Mouse (Mus musculus): ENCODE measurements around the gene Ralgapa1.

DNA sequence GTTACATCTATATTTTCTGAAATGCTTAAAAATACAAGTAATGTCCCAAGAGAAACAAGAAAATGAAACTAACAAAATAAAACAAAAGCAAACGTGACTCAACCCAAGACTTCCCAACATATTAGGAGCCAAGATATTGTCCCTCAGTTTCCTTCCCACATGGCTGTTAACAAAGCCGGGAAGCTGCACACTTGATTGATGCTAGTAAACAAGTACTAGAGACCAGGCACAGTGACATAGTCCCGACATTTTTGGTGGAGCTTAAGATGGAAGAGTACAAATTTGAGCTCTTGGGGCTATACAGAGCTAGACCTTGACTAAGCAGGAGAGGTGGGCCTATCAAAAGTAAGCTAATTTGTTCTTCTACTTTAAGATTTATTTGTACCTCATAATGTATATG lies 23.9 kb downstream of the Ralgapa1 start:
- TF ChIP-seq CTCF (IDR thresholded peaks at IDR 0.05; ENCODE audit: insufficient read depth, low read depth, low read length): no peak
- no peak for TF ChIP-seq POLR2A (IDR thresholded peaks at IDR 0.05; ENCODE audit: insufficient read depth, low read depth, low read length)

All from olfactory bulb, adult 2 months (tissue).